Mouse (Mus musculus) brain, embryonic 14.5 days (tissue): ENCODE results near the gene Ppa2.

Experiments
- CTCF ChIP-seq: fragments of 200-500 bp; IDR thresholded peaks from 2 replicates; pipeline ENCODE4 v1.5.1; 2012; ENCODE audit warnings: inconsistent platforms, mild to moderate bottlenecking, moderate library complexity, borderline replicate concordance; ENCODE audit not compliant: insufficient read depth, insufficient read length; ENCODE audit errors: extremely low read depth
- POLR2A ChIP-seq: fragments of 200-500 bp; IDR thresholded peaks from 2 replicates; pipeline ENCODE4 v1.6.1; 2012; ENCODE audit warnings: mild to moderate bottlenecking, inconsistent platforms, borderline replicate concordance; ENCODE audit not compliant: poor library complexity, insufficient read depth, insufficient read length, severe bottlenecking; ENCODE audit errors: extremely low read depth

DNA sequence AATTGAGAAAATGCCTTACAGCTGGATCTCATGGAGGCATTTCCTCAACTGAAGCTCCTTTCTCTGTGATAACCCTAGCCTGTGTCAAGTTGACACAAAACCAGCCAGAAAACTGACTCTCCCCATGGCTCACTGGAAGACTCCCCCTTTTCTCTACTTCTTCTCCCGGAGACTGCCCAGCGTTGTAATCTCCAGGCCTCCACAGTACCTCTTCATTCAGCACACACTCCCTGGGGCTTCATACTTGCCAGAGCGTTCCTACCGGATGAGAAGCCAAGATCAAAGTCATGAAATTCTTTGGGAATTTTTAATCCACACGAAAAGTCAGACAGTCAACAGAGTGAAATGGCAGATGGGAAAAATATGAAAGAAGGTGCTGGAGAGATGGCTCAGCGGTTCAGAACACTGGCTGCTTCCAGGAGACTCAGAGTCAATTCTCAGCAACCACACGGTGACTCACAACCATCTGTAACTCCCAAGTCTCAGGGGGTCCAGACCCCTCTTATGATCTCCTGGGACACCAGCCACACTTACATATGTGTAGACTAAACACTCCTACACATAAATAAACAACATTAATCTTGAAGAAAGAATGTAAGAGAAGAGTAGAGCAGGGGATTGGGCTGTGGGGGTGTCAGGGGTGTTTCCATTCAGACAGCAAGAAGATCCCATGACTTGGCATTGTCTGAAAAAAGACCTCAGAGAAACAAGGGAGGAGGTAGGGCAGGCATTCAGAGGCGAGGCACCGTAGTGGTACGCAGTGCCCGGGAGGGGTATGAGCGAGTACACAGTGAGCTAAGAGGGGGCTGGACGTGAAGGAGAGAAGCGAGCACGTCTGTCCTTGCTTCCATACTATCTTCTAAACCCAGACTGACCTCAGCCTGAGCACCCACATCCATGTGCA is 23.6 kb downstream of the Ppa2 start:
- no peak for TF ChIP-seq CTCF
- no peak for TF ChIP-seq POLR2A
